Mouse (Mus musculus) heart, embryonic 14.5 days (tissue): ENCODE measurements around the gene Gm20521. TPM values are rescaled to one million over a fixed set of nuclear protein-coding genes. Genes with fewer than 3 reads are reported as not detected.

ENCODE experiments used
- ATAC-seq: fragments of 200-750 bp; cut with Nextera tagmentation; 2 replicates; pipeline ENCODE4 v1.8.0; 2017; ENCODE audit warnings: low read depth, moderate TSS enrichment; ENCODE audit not compliant: insufficient number of reproducible peaks, insufficient read depth, low FRiP score
- H3K27ac ChIP-seq, 2 experiments: fragments of 200-500 bp in 1 of 2; fragments of 300-500 bp in 1 of 2; sonication (generic) in 1 of 2; replicated peaks in 1 of 2; 2 replicates each; pipeline ENCODE4 v1.5.1; 2012 to 2014; ENCODE audit warnings: low read depth in 2 of 2, low read length in 2 of 2, control low read depth in 1 of 2, mild to moderate bottlenecking in 1 of 2, mixed read lengths in 1 of 2; ENCODE audit not compliant: control insufficient read depth in 1 of 2, insufficient read depth in 1 of 2
- H3K27me3 ChIP-seq: fragments of 300-500 bp; sonication (generic); 2 replicates; pipeline ENCODE4 v1.6.1; 2014; ENCODE audit warnings: mild to moderate bottlenecking, low read length, control low read depth; ENCODE audit not compliant: control insufficient read depth, insufficient read depth
- H3K36me3 ChIP-seq: fragments of 300-500 bp; sonication (generic); 2 replicates; pipeline ENCODE4 v1.6.1; 2014; ENCODE audit warnings: mild to moderate bottlenecking, control low read depth, low read length, mixed read lengths; ENCODE audit not compliant: control insufficient read depth, insufficient read depth
- H3K4me1 ChIP-seq, 2 experiments: fragments of 200-500 bp in 1 of 2; fragments of 300-500 bp in 1 of 2; sonication (generic) in 1 of 2; 2 replicates each; pipeline ENCODE4 v1.6.1; 2012 to 2014; ENCODE audit warnings: low read length in 2 of 2, control low read depth in 1 of 2, mixed read lengths in 1 of 2; ENCODE audit not compliant: control insufficient read depth in 2 of 2, insufficient read depth in 2 of 2
- H3K4me2 ChIP-seq: fragments of 300-500 bp; sonication (generic); 2 replicates; pipeline ENCODE4 v1.6.1; 2014; ENCODE audit warnings: mild to moderate bottlenecking, low read length
- H3K4me3 ChIP-seq, 2 experiments: fragments of 200-500 bp in 1 of 2; fragments of 300-500 bp in 1 of 2; sonication (generic) in 1 of 2; 2 replicates each; pipeline ENCODE4 v1.5.1; 2012 to 2014; ENCODE audit warnings: low read length in 2 of 2, mild to moderate bottlenecking in 2 of 2, control low read depth in 1 of 2, low read depth in 1 of 2, moderate library complexity in 1 of 2; ENCODE audit not compliant: control insufficient read depth in 1 of 2, insufficient read depth in 1 of 2
- H3K9ac ChIP-seq: fragments of 300-500 bp; sonication (generic); 2 replicates; pipeline ENCODE4 v1.6.1; 2014; ENCODE audit warnings: mild to moderate bottlenecking, low read length
- H3K9me3 ChIP-seq: fragments of 300-500 bp; sonication (generic); 2 replicates; pipeline ENCODE4 v1.6.1; 2016; ENCODE audit warnings: low read length, control low read depth; ENCODE audit not compliant: control insufficient read depth
- WGBS: fragments of 180-500 bp; shearing (Covaris S2); extraction: QIAGEN DNeasy Blood & Tissue Kit; methylation state at CpG from one replicate; pipeline ENCODE4 v1.1.7; 2014; 5-methylcytosine and 5-hydroxymethylcytosine counted together
- polyA plus RNA-seq: library from polyadenylated mRNA; unstranded; fragments of >200 nt; fragmentation: Nextera tagmentation; extraction: Ambion mirVana; gene quantifications from 2 replicates; pipeline ENCODE4 v1.2.1, GENCODE M21; 2014

Gm20521 gene
- polyA plus RNA-seq, 1 experiment from 2014 or later, result not detected

DNA sequence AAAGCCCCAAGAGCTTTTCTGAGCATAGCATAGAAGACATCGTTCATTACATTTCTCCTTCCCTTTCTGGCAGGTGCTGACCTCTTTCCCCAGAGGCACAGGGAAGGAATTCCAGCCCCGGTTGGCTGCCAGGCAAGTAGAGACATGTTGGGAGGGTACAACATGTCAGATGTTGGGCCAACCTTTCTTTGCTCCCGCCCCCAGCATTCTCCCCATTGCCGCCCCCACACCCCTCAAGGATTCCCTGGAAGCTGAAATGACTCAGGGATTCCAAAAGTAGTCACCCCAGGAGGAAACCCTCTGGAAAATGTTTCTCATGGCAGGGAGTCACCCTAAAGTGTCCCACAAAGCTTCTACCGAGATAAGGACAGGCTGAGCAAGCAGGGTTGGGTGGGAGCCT is 46.6 kb downstream of the Gm20521 start:
- H3K9me3 ChIP-seq, result no peaks in the 10 kb centered on the region
- no peak overlapping the region for H3K9ac ChIP-seq
- H3K27ac ChIP-seq, result no peak overlapping the region
- no peak overlapping the region for H3K4me2 ChIP-seq
- H3K4me3 ChIP-seq, result no peak overlapping the region
- H3K36me3 ChIP-seq, result no peaks in the 10 kb centered on the region
- H3K4me1 ChIP-seq, result peaks cover 21 to 32% of the 10 kb centered on the region in 2 experiments
- 53% methylated on average over 5 of the region's 5 CpGs for WGBS
- ATAC-seq, result no peak
- peaks cover 7% of the 10 kb centered on the region for H3K27me3 ChIP-seq

DNA sequence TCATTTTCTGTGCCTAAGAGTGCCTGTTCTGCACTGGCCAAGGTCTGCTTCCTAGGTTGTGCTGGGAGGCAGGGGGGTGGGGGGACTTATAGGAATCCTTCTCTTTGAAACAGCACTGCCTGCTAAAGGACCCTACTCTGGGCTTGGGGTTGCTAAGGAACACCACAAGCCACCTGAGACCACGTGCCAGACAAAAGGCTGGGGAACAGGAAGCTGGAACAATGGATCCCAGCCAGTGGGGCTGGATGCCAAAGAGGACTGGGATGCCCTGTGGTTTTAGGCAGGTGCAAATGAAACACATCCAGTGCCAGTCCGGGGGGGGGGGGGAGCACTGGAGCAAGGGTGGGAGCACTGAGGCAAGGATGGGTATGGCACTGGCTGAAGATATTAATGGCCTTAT is 47.2 kb downstream of the Gm20521 start:
- Histone ChIP-seq H3K4me2 (no peak overlapping the region), H3K27ac (no peak overlapping the region), H3K4me1 (peaks cover 14 to 26% of the 10 kb centered on the region in 2 experiments), H3K9ac (no peak overlapping the region), H3K4me3 (no peak overlapping the region), H3K9me3 (no peaks in the 10 kb centered on the region), H3K27me3 (peaks cover 7% of the 10 kb centered on the region), H3K36me3 (no peaks in the 10 kb centered on the region)
- ATAC-seq, result no peak
- 38% methylated on average over 2 of the region's 2 CpGs for WGBS

DNA sequence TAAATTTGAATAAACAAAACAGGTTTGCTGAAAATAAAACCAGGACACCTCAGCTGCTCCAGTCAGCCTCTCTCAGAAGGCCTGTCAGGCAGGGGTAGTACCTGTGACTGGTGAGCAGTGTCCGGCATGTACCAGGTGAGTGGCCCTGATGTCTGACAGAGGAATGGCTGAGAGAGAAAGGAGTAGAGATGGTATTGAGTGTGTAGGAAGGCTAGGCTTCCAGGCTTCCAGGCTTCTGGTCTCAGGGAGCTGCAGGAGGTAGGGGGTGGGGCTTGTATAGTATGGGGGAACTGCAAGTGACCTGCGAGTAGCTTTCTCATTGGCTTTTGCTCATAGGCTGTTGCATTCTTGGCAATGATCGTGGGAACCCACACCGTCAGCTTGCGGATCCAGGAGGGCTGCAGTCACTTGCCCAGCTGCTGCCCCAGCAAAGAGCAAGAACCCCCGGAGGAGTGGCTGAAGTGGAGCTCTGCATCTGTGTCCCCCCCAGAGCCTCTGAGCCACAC is 49.5 kb downstream of the Gm20521 start, which contains the start of gene Il25:
Il25 (plus strand) TSS at position 51 of the 506 bp plus-strand sequence.
- H3K9me3 ChIP-seq, result no peaks in the 10 kb centered on the region
- H3K4me3 ChIP-seq, result no peak within 1 kb of the TSS
- no peak within 1 kb of the TSS for H3K27ac ChIP-seq
- peaks cover 12 to 22% of the 10 kb centered on the region in 2 experiments for H3K4me1 ChIP-seq
- 0 out of 2 replicates have a peak, but pooled peaks cover 2% of the 10 kb centered on the region for H3K27me3 ChIP-seq
- ATAC-seq, result no peak
- whole genome bisulfite sequencing, result 28% methylated on average over 6 of the region's 6 CpGs
- no peak within 1 kb of the TSS for H3K4me2 ChIP-seq
- no peaks in the 10 kb centered on the region for H3K36me3 ChIP-seq
- H3K9ac ChIP-seq, result no peak within 1 kb of the TSS

DNA sequence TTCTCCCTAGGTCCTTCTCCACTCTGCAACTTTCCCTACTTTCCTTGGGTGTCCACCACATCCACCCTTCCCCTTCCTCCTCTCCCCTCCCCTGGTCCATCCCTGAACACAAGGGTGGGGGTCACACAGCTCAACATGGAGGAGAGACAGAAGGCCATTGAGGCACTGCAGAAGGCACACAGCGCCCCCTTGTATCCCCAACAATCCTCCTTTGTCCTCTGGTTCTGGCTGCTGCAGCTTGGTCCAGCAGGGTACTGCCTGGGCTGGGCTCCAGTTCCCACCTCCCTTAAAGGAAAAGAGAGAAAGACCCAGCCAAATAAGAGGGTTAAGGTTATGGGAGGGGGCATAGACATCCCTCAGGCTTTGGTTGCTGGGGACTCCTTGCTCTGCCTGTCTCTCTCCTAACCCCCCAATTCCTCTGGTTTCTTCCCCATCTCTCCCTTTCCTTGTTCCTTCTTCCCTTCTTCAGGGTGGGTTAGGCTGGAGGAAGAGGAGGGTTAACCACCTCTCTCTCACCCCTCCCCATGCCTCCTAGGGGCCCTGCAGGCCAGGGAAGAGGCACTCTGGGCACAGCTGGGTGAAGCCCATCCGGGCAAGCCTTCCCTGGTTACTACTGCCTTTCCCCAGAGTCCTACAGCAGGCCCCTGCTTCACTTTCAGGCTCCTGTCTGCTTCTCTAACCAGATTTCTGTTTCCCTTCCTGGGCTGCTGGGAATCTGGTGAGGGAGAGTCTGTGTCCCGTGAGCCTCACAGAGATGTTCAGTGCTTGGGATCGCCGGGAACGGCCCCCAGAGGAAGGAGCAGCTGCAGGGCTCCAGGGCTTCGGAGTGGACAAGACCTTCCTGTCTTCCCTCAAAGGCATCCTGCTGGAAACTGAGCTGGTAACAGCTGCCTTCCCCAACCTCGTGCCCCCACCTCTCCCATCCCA is 52.9 kb downstream of the Gm20521 start, which contains the start of gene Cmtm5:
Cmtm5 (plus strand) TSS at position 358 of the 927 bp plus-strand sequence.
- WGBS, result 16% methylated on average over 8 of the region's 8 CpGs
- peak within 1 kb of the TSS in 1 of 2 experiments; percentile 5; a peak in 1 of 4 replicates for H3K27ac ChIP-seq
- peaks cover 10 to 13% of the 10 kb centered on the region in 2 experiments; a peak in 3 of 4 replicates for H3K4me1 ChIP-seq
- H3K27me3 ChIP-seq, result no peaks in the 10 kb centered on the region
- H3K4me2 ChIP-seq, result no peak within 1 kb of the TSS
- peak within 1 kb of the TSS; percentile 41; the same call in 1 of the 2 replicates for H3K9ac ChIP-seq
- ATAC-seq, result no peak
- peaks cover 17% of the 10 kb centered on the region for H3K36me3 ChIP-seq
- no peak within 1 kb of the TSS for H3K4me3 ChIP-seq
- H3K9me3 ChIP-seq, result no peaks in the 10 kb centered on the region

DNA sequence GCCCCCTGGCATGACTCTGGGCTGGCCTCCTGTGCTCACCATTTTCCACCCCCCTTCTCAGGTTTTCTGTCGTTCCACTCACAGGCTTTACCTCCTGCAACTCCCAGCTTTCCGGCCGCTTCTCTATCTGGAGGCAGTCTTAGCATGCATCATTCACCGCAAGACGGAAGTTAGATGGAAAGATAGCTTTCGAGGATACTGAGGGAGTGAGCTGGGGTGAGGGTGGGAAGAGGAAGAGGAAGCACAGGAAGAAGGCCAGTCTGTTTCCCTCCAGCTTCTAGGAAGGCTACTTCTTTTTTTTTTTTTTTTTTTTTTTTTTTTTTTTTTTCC is 53.6 kb downstream of the Gm20521 start:
- no peaks in the 10 kb centered on the region for H3K27me3 ChIP-seq
- ATAC-seq, result no peak
- H3K4me1 ChIP-seq, result peaks cover 10 to 13% of the 10 kb centered on the region in 2 experiments; a peak in 3 of 4 replicates
- H3K4me3 ChIP-seq, result no peak overlapping the region
- H3K36me3 ChIP-seq, result peaks cover 23% of the 10 kb centered on the region
- H3K9me3 ChIP-seq, result no peaks in the 10 kb centered on the region
- 24% methylated on average over 6 of the region's 6 CpGs for WGBS
- no peak overlapping the region for H3K4me2 ChIP-seq
- H3K9ac ChIP-seq, result peak overlapping the region; percentile 41; the same call in 1 of the 2 replicates
- no peak overlapping the region; a peak in 1 of 4 replicates for H3K27ac ChIP-seq

DNA sequence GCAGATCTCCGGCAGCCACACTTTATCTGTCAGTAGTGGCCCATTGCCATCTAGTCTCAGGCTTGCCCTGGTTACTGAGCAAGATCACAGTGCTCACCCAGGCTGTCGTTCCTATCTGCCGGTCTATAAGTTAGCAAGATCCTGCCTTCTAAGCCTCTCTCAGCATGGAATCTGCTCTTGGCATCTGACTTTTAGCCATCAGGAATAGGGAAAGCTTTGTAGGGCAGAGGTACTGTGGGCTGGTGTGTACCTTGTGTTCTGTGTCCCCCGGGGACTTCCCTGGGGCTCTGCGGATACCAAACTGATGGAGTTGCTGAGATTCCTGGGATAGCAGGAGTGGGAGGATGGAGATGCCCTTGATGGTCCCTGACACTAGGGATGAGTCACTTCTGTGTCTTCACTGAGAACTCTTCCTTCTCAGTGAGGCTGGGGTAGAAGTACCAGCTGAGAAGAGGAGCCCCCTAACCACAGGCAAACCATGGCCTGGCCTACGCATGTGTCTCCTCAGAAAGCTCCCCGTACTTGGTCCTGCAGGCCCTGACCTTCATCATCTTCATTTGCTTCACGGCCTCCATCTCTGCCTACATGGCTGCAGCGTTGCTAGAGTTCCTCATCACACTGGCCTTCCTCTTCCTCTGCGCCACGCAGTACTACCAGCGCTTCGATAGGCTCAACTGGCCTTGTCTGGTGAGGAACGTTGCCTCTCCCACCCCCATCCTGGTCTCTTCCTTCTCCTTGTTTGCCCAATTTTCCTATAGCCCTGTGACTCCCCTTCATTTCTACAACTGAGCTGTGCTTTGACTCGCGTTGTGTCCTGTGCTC is 54.3 kb downstream of the Gm20521 start:
- Histone ChIP-seq H3K36me3 (peaks cover 31% of the 10 kb centered on the region), H3K4me1 (peaks cover 10 to 13% of the 10 kb centered on the region in 2 experiments; a peak in 3 of 4 replicates), H3K27ac (0 out of 4 replicates have a peak overlapping the region, but pooled peaks of 1 of the 2 experiments have one; percentile 21), H3K4me3 (no peak overlapping the region), H3K9ac (no peak overlapping the region), H3K4me2 (no peak overlapping the region), H3K9me3 (no peaks in the 10 kb centered on the region), H3K27me3 (no peaks in the 10 kb centered on the region)
- 55% methylated on average over 16 of the region's 16 CpGs for WGBS
- ATAC-seq, result no peak
